Mouse (Mus musculus) limb, embryonic 13.5 days (tissue): Measurements from ENCODE around the gene Enkd1. TPM values are rescaled to one million over a fixed set of nuclear protein-coding genes. Genes with fewer than 3 reads are reported as not detected.

Experiments
- ATAC-seq: fragments of 200-750 bp; cut with Nextera tagmentation; 2 replicates; pipeline ENCODE4 v1.8.0; 2017; ENCODE audit warnings: low read depth, moderate number of reproducible peaks, moderate TSS enrichment; ENCODE audit not compliant: low FRiP score
- H3K27ac ChIP-seq: fragments of 300-500 bp; sonication (generic); 2 replicates; pipeline ENCODE4 v1.5.1; 2015; ENCODE audit warnings: inconsistent platforms, mild to moderate bottlenecking, moderate library complexity
- H3K27me3 ChIP-seq: fragments of 300-500 bp; sonication (generic); 2 replicates; pipeline ENCODE4 v1.6.1; 2015; ENCODE audit warnings: mild to moderate bottlenecking, inconsistent platforms
- H3K36me3 ChIP-seq: fragments of 300-500 bp; sonication (generic); 2 replicates; pipeline ENCODE4 v1.6.1; 2015; ENCODE audit warnings: inconsistent platforms, mild to moderate bottlenecking, moderate library complexity
- H3K4me1 ChIP-seq: fragments of 300-500 bp; sonication (generic); 2 replicates; pipeline ENCODE4 v1.6.1; 2015; ENCODE audit warnings: inconsistent platforms
- H3K4me2 ChIP-seq: fragments of 300-500 bp; sonication (generic); replicated peaks from 2 replicates; pipeline ENCODE4 v1.6.1; 2015; ENCODE audit warnings: inconsistent platforms, mild to moderate bottlenecking, moderate library complexity
- H3K4me3 ChIP-seq: fragments of 300-500 bp; sonication (generic); 2 replicates; pipeline ENCODE4 v1.5.1; 2015; ENCODE audit warnings: moderate library complexity, mild to moderate bottlenecking, inconsistent platforms
- H3K9ac ChIP-seq: fragments of 300-500 bp; sonication (generic); 2 replicates; pipeline ENCODE4 v1.6.1; 2015; ENCODE audit warnings: mild to moderate bottlenecking, inconsistent platforms
- H3K9me3 ChIP-seq: fragments of 300-500 bp; sonication (generic); 2 replicates; pipeline ENCODE4 v1.6.1; 2016; ENCODE audit warnings: inconsistent platforms
- WGBS: fragments of 180-500 bp; shearing (Covaris S2); methylation state at CpG from one replicate; pipeline ENCODE4 v1.1.7; 2015; 5-methylcytosine and 5-hydroxymethylcytosine counted together
- polyA plus RNA-seq: library from polyadenylated mRNA; unstranded; fragments of >200 nt; fragmentation: Nextera tagmentation; extraction: Ambion mirVana; gene quantifications from 2 replicates; pipeline ENCODE4 v1.2.1, GENCODE M21; 2015

The Enkd1 gene
- polyA plus RNA-seq, 1 experiment from 2014 or later, result 30.8 TPM

DNA sequence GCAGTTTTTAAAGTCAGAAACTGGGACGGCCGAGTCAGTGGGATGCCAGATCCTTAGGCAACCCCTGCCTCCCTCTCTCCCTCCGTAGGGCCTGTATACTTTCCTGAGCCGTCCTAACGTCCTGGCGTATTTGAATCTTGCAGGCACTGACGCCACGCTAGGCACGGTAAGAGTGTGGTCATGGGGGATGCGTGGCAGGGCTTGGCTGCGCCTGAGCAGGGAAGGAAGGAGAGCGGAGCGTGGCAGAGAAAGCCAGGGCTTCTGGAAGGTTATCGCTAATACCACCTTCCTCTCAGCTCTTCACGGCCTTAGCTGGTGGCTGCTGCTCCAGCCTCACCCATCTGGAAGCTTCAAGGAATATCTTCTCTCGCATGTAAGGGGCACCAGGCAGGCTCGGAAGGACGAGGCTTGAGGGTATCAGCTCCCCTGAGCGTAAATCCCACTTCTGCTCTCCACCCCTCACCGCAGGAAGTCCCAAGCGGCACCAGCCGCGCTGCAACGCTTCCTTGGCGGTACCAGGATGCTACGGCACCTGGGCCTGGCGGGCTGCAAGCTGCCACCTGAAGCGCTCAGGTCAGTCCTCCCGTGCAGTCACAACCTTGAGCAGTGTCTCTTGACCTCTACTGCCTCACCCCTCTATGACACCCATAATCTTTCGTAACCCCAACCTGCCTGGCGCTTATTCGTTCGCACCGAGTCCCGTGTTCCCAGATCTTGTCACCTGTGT lies 18.6 kb downstream of the Enkd1 start:
- peaks cover 6% of the 10 kb centered on the region; the same call in 1 of the 2 replicates for H3K36me3 ChIP-seq
- H3K4me1 ChIP-seq, result peaks cover 20% of the 10 kb centered on the region
- no peak overlapping the region for H3K9ac ChIP-seq
- peaks cover 6% of the 10 kb centered on the region; the same call in 1 of the 2 replicates for H3K9me3 ChIP-seq
- WGBS, result 54% methylated on average over 35 of the region's 35 CpGs
- no peak overlapping the region for H3K27ac ChIP-seq
- no peak overlapping the region for H3K4me3 ChIP-seq
- H3K4me2 ChIP-seq, result no peak overlapping the region
- ATAC-seq, result no peak
- H3K27me3 ChIP-seq, result peaks cover 16% of the 10 kb centered on the region

DNA sequence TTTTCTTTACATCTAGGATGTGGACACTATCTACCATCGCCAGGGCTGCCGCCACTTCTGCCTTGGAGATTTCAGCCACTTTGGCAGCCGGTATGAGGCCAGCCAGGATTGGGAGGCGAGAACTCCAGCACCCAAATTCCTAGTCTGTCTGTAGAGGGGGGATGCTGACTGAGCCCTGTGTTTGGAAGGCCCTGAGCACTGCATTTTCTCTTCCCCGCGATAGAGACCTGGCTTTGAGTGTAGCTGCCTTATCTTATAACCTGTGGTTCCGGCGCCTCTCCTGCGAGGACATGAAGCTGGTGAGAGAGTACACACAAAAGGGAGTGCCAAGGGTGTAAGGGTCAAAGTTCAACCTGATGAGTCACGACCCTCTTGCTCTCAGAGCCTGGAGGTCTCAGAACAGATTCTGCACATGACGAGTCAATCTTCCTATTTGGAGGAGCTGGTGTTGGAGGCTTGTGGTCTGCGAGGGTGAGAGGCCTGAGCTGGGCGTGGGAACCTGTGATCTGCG lies 19.7 kb downstream of the Enkd1 start:
- Histone ChIP-seq H3K9ac (no peak overlapping the region), H3K4me2 (no peak overlapping the region), H3K9me3 (peaks cover 6% of the 10 kb centered on the region; the same call in 1 of the 2 replicates), H3K36me3 (peaks cover 17% of the 10 kb centered on the region), H3K4me3 (no peak overlapping the region), H3K27ac (no peak overlapping the region), H3K27me3 (peaks cover 8% of the 10 kb centered on the region; the same call in 1 of the 2 replicates), H3K4me1 (peaks cover 13% of the 10 kb centered on the region)
- ATAC-seq, result no peak
- 67% methylated on average over 14 of the region's 14 CpGs for WGBS

DNA sequence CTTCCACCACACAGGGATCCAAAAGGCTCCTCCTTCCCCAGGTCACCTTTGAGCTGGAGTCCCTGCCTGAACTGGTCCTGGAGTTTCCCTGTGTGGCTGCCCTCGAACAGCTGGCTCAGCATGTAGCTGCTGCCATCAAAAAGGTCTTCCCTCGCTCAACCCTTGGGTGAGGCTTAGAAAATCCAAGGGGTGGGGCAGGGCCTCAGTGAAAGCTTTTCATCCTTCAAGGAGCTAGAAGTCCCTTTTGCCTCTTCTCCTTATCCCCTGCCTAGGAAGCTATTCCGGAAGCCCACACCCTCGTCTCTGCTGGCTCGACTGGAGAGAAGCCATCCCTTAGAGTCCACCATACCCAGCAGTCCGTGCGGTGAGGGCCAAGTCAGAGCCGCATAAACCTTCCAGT lies 20.5 kb downstream of the Enkd1 start:
- no peak overlapping the region for H3K27ac ChIP-seq
- WGBS, result 71% methylated on average over 8 of the region's 8 CpGs
- no peaks in the 10 kb centered on the region for H3K9me3 ChIP-seq
- no peak for ATAC-seq
- no peak overlapping the region for H3K4me3 ChIP-seq
- peaks cover 13% of the 10 kb centered on the region for H3K4me1 ChIP-seq
- H3K36me3 ChIP-seq, result peaks cover 21% of the 10 kb centered on the region
- H3K27me3 ChIP-seq, result 0 out of 2 replicates have a peak, but pooled peaks cover 7% of the 10 kb centered on the region
- H3K4me2 ChIP-seq, result no peak overlapping the region
- H3K9ac ChIP-seq, result no peak overlapping the region

DNA sequence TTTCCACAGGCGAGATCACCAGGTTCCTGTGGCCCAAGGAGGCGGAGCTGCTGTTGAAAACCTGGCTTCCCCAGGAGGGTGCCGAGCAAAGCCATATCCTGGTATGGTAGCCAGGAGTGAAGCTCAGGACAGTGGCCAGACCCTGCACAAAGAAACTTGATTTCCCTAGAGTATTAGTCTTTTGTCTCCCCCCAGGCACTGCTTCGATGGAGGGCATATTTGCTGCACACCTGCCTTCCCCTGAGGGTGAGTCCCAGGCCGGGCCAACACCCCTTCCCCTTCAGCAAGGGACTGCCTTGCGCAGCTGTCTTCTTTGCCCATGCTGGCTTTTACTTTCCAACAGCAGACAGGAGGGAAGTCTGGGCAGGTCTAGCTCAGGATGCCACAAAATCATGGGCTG lies 21.5 kb downstream of the Enkd1 start:
- Histone ChIP-seq H3K9ac (no peak overlapping the region), H3K4me2 (peak overlapping the region; percentile 55; the same call in 1 of the 2 replicates), H3K9me3 (no peaks in the 10 kb centered on the region), H3K4me1 (peaks cover 13% of the 10 kb centered on the region), H3K4me3 (no peak overlapping the region), H3K27me3 (0 out of 2 replicates have a peak, but pooled peaks cover 7% of the 10 kb centered on the region), H3K36me3 (peaks cover 30% of the 10 kb centered on the region), H3K27ac (no peak overlapping the region)
- ATAC-seq, result no peak
- 64% methylated on average over 6 of the region's 6 CpGs for WGBS

DNA sequence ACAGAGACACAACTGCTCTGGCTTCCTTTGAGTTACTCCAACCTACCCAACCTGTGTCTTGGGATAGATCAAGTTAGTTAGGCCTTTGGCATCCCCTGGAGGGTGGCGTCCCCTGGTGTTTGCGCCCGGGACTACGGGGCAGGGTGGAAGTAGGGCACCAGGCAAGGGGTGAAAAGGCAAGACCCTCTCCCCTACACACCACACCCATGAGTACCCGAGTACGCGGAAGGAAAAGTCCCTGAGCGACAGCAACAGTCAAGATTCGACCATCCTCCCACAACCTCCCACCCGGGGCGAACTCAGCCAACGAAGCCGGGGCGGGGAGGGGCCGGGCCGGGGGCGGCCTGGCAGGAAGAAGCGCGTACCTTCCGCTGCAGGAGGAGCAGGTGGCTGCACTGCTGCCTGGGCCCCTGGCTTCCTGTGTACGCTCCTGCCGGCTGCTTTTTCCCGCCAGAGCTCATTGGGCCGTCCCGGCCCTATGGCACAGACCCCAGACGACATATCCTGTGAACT lies 22.2 kb downstream of the Enkd1 start, which contains the start of gene Carmil2:
TSS of gene Carmil2 (plus strand) at position 479 of the 513 bp plus-strand sequence.
- ATAC-seq, result peak; percentile 26; the same call in 1 of the 2 replicates
- Histone ChIP-seq H3K36me3 (peaks cover 37% of the 10 kb centered on the region), H3K4me1 (peaks cover 13% of the 10 kb centered on the region), H3K27me3 (0 out of 2 replicates have a peak, but pooled peaks cover 7% of the 10 kb centered on the region), H3K27ac (no peak within 1 kb of the TSS), H3K9ac (peak within 1 kb of the TSS; percentile 54), H3K4me2 (peak within 1 kb of the TSS; percentile 55), H3K9me3 (no peaks in the 10 kb centered on the region), H3K4me3 (peak within 1 kb of the TSS; percentile 22)
- WGBS, result 6% methylated on average over 24 of the region's 26 CpGs

DNA sequence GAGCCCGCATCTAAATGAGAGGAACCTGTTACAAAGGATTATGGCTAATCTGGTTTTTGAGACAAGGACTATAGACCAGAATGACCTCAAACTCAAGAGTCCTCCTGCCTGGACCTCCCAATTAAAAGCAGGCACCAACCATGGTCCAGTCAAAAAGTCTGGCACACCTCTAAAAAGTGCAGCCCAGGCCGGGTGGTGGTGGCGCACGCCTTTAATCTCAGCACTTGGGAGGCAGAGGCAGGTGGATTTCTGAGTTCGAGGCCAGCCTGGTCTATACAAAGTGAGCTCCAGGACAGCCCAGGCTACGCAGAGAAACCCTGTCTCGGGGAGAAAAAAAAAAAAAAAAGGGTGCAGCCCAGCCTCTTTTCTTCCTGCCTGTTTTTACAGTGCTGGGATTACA lies 22.7 kb downstream of the Enkd1 start:
- H3K4me3 ChIP-seq, result no peak overlapping the region
- 0 out of 2 replicates have a peak, but pooled peaks cover 7% of the 10 kb centered on the region for H3K27me3 ChIP-seq
- H3K9me3 ChIP-seq, result no peaks in the 10 kb centered on the region
- WGBS, result 64% methylated on average over 7 of the region's 7 CpGs
- H3K36me3 ChIP-seq, result peaks cover 43% of the 10 kb centered on the region
- H3K4me1 ChIP-seq, result peaks cover 13% of the 10 kb centered on the region
- H3K9ac ChIP-seq, result no peak overlapping the region
- no peak for ATAC-seq
- H3K4me2 ChIP-seq, result no peak overlapping the region; the same call in 1 of the 2 replicates
- no peak overlapping the region for H3K27ac ChIP-seq

DNA sequence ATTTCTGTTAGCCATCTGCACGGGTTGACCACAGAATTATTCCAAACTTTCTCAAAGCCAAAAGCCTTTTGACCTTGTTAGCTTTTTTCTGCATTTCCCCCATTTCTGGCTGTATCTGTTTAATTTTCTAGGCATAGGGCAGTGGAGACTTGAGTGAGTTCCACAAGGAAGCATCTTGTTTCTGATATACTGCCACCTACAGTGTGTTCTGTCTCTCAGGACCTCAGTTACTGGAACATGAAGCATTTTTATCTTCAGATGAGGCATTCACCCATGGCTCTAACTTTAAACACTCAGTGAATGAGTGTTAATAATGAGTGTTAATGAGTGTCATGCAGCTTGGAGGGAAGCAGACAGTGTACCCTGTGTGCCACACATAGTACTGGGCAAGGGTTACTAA lies 30.1 kb downstream of the Enkd1 start:
- H3K36me3 ChIP-seq, result peaks cover 98% of the 10 kb centered on the region
- H3K9me3 ChIP-seq, result no peaks in the 10 kb centered on the region

DNA sequence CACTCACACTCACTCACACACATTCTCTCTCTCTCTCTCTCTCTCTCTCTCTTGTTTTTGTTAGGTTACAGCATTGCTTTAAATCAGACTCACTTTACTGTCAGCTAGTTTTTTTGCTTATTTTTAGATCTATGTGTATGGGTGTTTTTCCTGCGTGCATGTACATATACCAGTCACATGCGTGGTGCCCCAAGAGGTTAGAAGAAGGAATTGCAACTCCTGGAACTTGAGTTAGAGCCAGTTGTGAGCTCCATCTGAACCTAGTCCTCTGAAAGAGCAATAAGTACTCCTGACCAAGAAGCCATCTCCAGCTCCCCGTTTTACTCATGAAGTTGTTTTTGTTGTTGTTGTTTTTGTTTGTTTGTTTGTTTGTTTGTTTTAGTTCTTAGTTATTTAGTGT lies 46.8 kb downstream of the Enkd1 start:
- Histone ChIP-seq H3K27me3 (no peaks in the 10 kb centered on the region), H3K4me1 (no peaks in the 10 kb centered on the region), H3K4me3 (no peak overlapping the region), H3K9me3 (no peaks in the 10 kb centered on the region), H3K9ac (no peak overlapping the region), H3K27ac (no peak overlapping the region), H3K4me2 (no peak overlapping the region), H3K36me3 (peaks cover 39% of the 10 kb centered on the region)
- ATAC-seq, result no peak
- WGBS, result 83% methylated on average over 3 of the region's 3 CpGs

More for the DNA sequence above, 30.1 kb downstream of the Enkd1 start:
- Histone ChIP-seq H3K27me3 (no peaks in the 10 kb centered on the region), H3K9ac (no peak overlapping the region), H3K27ac (no peak overlapping the region), H3K4me1 (no peaks in the 10 kb centered on the region), H3K4me3 (no peak overlapping the region), H3K4me2 (no peak overlapping the region)
- WGBS, result 94% methylated on average over 1 of the region's 1 CpGs
- no peak for ATAC-seq

DNA sequence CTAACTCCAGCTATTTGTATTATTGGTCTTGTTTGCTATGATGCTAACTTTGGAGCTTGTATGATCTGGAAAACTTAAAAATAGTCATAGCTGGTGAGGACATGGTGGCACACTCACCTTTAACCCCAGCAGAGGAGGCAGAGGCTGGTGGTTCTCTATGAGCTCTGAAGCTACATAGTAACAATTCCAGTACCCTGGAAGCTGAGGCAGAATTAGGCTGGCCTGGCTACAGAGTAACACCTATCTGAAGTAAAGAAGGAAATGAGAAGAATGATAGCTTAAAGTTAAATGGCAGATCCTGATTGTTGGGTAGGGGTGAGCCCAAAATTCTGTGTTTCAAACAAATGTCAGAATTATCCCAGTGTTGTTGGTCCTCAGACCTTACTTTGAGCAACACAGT lies 50.4 kb downstream of the Enkd1 start:
- Histone ChIP-seq H3K4me1 (no peaks in the 10 kb centered on the region), H3K9ac (no peak overlapping the region), H3K36me3 (peaks cover 38% of the 10 kb centered on the region), H3K4me2 (no peak overlapping the region), H3K4me3 (no peak overlapping the region), H3K9me3 (no peaks in the 10 kb centered on the region), H3K27ac (no peak overlapping the region), H3K27me3 (no peaks in the 10 kb centered on the region)
- no peak for ATAC-seq

Other genes starting within 250 kb of the Enkd1 start
- 65.4 and 71.1 TPM in 2 replicates for gene Tppp3, start 236.7 kb downstream of the Enkd1 start, polyA plus RNA-seq
- 42.5 and 45.3 TPM in 2 replicates for gene Zdhhc1, start 211.3 kb downstream of the Enkd1 start, polyA plus RNA-seq
- 5.9 and 7.6 TPM in 2 replicates for gene Hsd11b2, start 189.5 kb downstream of the Enkd1 start, polyA plus RNA-seq
- gene Atp6v0d1, start 142.2 kb downstream of the Enkd1 start, polyA plus RNA-seq, result 82.5 and 83.5 TPM in 2 replicates
- gene Ripor1, start 103.0 kb downstream of the Enkd1 start, polyA plus RNA-seq, result 20.1 and 20.2 TPM in 2 replicates
- gene Ctcf, start 71.6 kb downstream of the Enkd1 start, polyA plus RNA-seq, result 140 and 142 TPM in 2 replicates
- gene Agrp, start 70.8 kb downstream of the Enkd1 start, polyA plus RNA-seq, result 1.9 and 2.0 TPM in 2 replicates
- 0.55 and 0.77 TPM in 2 replicates for gene Carmil2, start 21.9 kb downstream of the Enkd1 start, polyA plus RNA-seq
- gene Acd, start 7.1 kb downstream of the Enkd1 start, polyA plus RNA-seq, result 81.5 and 83.9 TPM in 2 replicates
- gene Pard6a, start 7.1 kb downstream of the Enkd1 start, polyA plus RNA-seq, result 17.7 TPM in 2 replicates
- 0.36 TPM in 1 of 2 replicates, not detected in the other for gene 4933405L10Rik, start 555 bp downstream of the Enkd1 start, polyA plus RNA-seq
- gene Gfod2, start 50.5 kb upstream of the Enkd1 start, polyA plus RNA-seq, result 27.4 and 28.4 TPM in 2 replicates
- 15.1 and 16.2 TPM in 2 replicates for gene Ranbp10, start 119.1 kb upstream of the Enkd1 start, polyA plus RNA-seq
- gene Tsnaxip1, start 119.5 kb upstream of the Enkd1 start, polyA plus RNA-seq, result 0.20 and 0.27 TPM in 2 replicates
- gene Cenpt, start 145.1 kb upstream of the Enkd1 start, polyA plus RNA-seq, result 52.1 and 54.6 TPM in 2 replicates
- 79.0 and 83.0 TPM in 2 replicates for gene Thap11, start 146.9 kb upstream of the Enkd1 start, polyA plus RNA-seq
- 253 and 274 TPM in 2 replicates for gene Nutf2, start 152.4 kb upstream of the Enkd1 start, polyA plus RNA-seq
- 54.6 and 61.5 TPM in 2 replicates for gene Edc4, start 172.7 kb upstream of the Enkd1 start, polyA plus RNA-seq
- gene Nrn1l, start 185.4 kb upstream of the Enkd1 start, polyA plus RNA-seq, result 0.60 TPM in 1 of 2 replicates, not detected in the other
- gene Pskh1, start 192.2 kb upstream of the Enkd1 start, polyA plus RNA-seq, result 45.9 and 46.2 TPM in 2 replicates
- gene Ctrl, start 225.7 kb upstream of the Enkd1 start, polyA plus RNA-seq, result 1.4 and 1.7 TPM in 2 replicates
- 29.2 and 32.0 TPM in 2 replicates for gene Psmb10, start 230.2 kb upstream of the Enkd1 start, polyA plus RNA-seq
- 2.8 TPM in 2 replicates for gene Lcat, start 235.2 kb upstream of the Enkd1 start, polyA plus RNA-seq